Mouse (Mus musculus): ENCODE data around the gene Kcnip2.
A peak's percentile ranks its signal among the peaks of the same experiment; 100 is the strongest.

The Kcnip2 gene

GRCm38 (mm10) chr19:45815831-45816405, at the start of gene Kcnip2:
TSS of gene Kcnip2 (minus strand) at chr19:45816061.
- DNase-seq (ENCODE audit: low read depth, low spot score), result peak; percentile 59

GRCm38 (mm10) chr19:45855284-45855920, 39.5 kb upstream of the Kcnip2 start:
- DNase-seq (ENCODE audit: low read depth, low spot score), result no peak

- DNase-seq (ENCODE audit: low read depth, low spot score), result no peak
These were observed 38.7 kb upstream of the Kcnip2 start for GRCm38 (mm10) chr19:45854521-45854920.

GRCm38 (mm10) chr19:45847733-45848093, 31.9 kb upstream of the Kcnip2 start:
- no peak for DNase-seq (ENCODE audit: low read depth, low spot score)

GRCm38 (mm10) chr19:45847016-45847732, 31.3 kb upstream of the Kcnip2 start:
- DNase-seq (ENCODE audit: low read depth, low spot score), result peak; percentile 32

GRCm38 (mm10) chr19:45844209-45844608, 28.3 kb upstream of the Kcnip2 start:
- DNase-seq (ENCODE audit: low read depth, low spot score), result no peak

- DNase-seq (ENCODE audit: low read depth, low spot score), result no peak
These were observed 27.6 kb upstream of the Kcnip2 start for GRCm38 (mm10) chr19:45843424-45843823.

- DNase-seq (ENCODE audit: low read depth, low spot score), result no peak
These were observed 21.5 kb upstream of the Kcnip2 start for GRCm38 (mm10) chr19:45837050-45837994.

- DNase-seq (ENCODE audit: low read depth, low spot score), result no peak
These were observed 19.6 kb upstream of the Kcnip2 start for GRCm38 (mm10) chr19:45835490-45835889.

- no peak for DNase-seq (ENCODE audit: low read depth, low spot score)
These were observed 17.8 kb upstream of the Kcnip2 start for GRCm38 (mm10) chr19:45833665-45834064.

GRCm38 (mm10) chr19:45830679-45831078, 14.8 kb upstream of the Kcnip2 start:
- no peak for DNase-seq (ENCODE audit: low read depth, low spot score)

GRCm38 (mm10) chr19:45827736-45828135, 11.9 kb upstream of the Kcnip2 start:
- DNase-seq (ENCODE audit: low read depth, low spot score), result peak; percentile 51

GRCm38 (mm10) chr19:45827125-45827524, 11.3 kb upstream of the Kcnip2 start:
- no peak for DNase-seq (ENCODE audit: low read depth, low spot score)

GRCm38 (mm10) chr19:45826146-45826545, 10.3 kb upstream of the Kcnip2 start:
- no peak for DNase-seq (ENCODE audit: low read depth, low spot score)

- no peak for DNase-seq (ENCODE audit: low read depth, low spot score)
These were observed 6.0 kb upstream of the Kcnip2 start for GRCm38 (mm10) chr19:45821832-45822231.

GRCm38 (mm10) chr19:45817816-45818490, 2.1 kb upstream of the Kcnip2 start:
- peak; percentile 55 for DNase-seq (ENCODE audit: low read depth, low spot score)

GRCm38 (mm10) chr19:45816727-45817126, 866 bp upstream of the Kcnip2 start:
- no peak for DNase-seq (ENCODE audit: low read depth, low spot score)

GRCm38 (mm10) chr19:45815170-45815569, 691 bp downstream of the Kcnip2 start:
- no peak for DNase-seq (ENCODE audit: low read depth, low spot score)

- DNase-seq (ENCODE audit: low read depth, low spot score), result peak; percentile 90
These were observed 2.1 kb downstream of the Kcnip2 start for GRCm38 (mm10) chr19:45813801-45814200.

- DNase-seq (ENCODE audit: low read depth, low spot score), result peak; percentile 91
These were observed 2.6 kb downstream of the Kcnip2 start for GRCm38 (mm10) chr19:45813263-45813662.

GRCm38 (mm10) chr19:45812673-45813252, 3.1 kb downstream of the Kcnip2 start:
- DNase-seq (ENCODE audit: low read depth, low spot score), result no peak

Measured in ZHBTc4 (cell line).